Mouse (Mus musculus) yolk sac, embryonic 10.5 days (tissue): ENCODE measurements around the gene Eno4.

ENCODE experiments used
- DNase-seq: peaks from one replicate; pipeline ENCODE4 v3.0.0-alpha.2; 2017; ENCODE audit warnings: low spot score

Eno4 gene

GRCm38 (mm10) chr19:58974126-58974525 lies 30.9 kb downstream of the Eno4 start:
- DNase-seq = no peak

- no peak for DNase-seq
Observed at GRCm38 (mm10) chr19:58975216-58975863, 32.1 kb downstream of the Eno4 start.

- DNase-seq = peak; percentile 33
Observed at GRCm38 (mm10) chr19:58978401-58979171, 35.4 kb downstream of the Eno4 start.

- DNase-seq = no peak
Observed at GRCm38 (mm10) chr19:58979436-58980055, 36.3 kb downstream of the Eno4 start.

GRCm38 (mm10) chr19:58980056-58980440 lies 36.8 kb downstream of the Eno4 start:
- no peak for DNase-seq

- no peak for DNase-seq
Observed at GRCm38 (mm10) chr19:58981571-58981970, 38.3 kb downstream of the Eno4 start.

- no peak for DNase-seq
Observed at GRCm38 (mm10) chr19:59002827-59003226, 59.6 kb downstream of the Eno4 start.

GRCm38 (mm10) chr19:59006577-59007340 lies 63.5 kb downstream of the Eno4 start:
- no peak for DNase-seq

- no peak for DNase-seq
Observed at GRCm38 (mm10) chr19:59010802-59011201, 67.6 kb downstream of the Eno4 start.
